Mouse (Mus musculus) thymus, adult 2 months (tissue): ENCODE results near the gene Psg16.

Source experiments
- CTCF ChIP-seq: fragments of 200-500 bp; IDR thresholded peaks from 2 replicates; pipeline ENCODE4 v1.5.1; 2012; ENCODE audit warnings: mild to moderate bottlenecking, control low read depth, low read length, moderate library complexity, borderline replicate concordance; ENCODE audit not compliant: control insufficient read depth, poor library complexity, insufficient read depth; ENCODE audit errors: extremely low read depth
- POLR2A ChIP-seq: fragments of 200-500 bp; IDR thresholded peaks from 2 replicates; pipeline ENCODE4 v1.6.1; 2012; ENCODE audit warnings: mild to moderate bottlenecking, low read length, control low read depth, moderate library complexity; ENCODE audit not compliant: control insufficient read depth, poor library complexity, insufficient read depth; ENCODE audit errors: extremely low read depth

DNA sequence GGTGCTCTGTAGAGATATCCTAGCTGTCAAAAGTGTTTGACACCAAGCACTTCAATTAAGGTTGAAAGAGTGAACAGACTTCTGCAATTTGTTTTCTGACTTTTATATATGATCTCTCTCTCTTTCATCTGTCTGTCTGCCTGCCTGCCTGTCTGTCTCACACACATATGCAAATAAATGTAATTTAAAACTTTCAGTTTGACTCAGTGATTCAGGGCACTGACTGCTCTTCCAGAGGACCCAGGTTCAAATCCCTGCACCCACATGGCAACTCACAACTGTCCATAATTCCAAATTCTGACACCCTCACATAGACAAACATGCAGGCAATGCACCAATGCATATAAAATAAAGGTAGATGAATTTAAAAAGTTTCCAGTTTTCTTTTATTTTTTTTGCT lies 6.8 kb upstream of the Psg16 start:
- TF ChIP-seq POLR2A (no peak), CTCF (no peak)
